Comparison of ENCODE assay signal across 20 mouse cellular contexts in genomic region chrX:50874246-50875002, GRCm38 (mm10). TPM values are rescaled to one million over a fixed set of nuclear protein-coding genes. Genes with fewer than 3 reads are reported as not detected.
A peak's percentile ranks its signal among the peaks of the same experiment; 100 is the strongest.
DNase-seq lines count a peak whose midpoint lies in the region; ATAC-seq and TF ChIP-seq lines count a peak whose summit lies in the region.
"Had no signal": no experiment of that assay in that cellular context is flagged by ENCODE, and none has a peak within 500 bp of the region (broad histone marks: within the 10 kb centered on the region; RNA-seq: fewer than 3 reads in every experiment).

No protein-coding gene starts in this region.

- ATAC-seq in inflammation-experienced regulatory T-cells, adult 6 months, result peak; percentile 97
- peak; percentile 46; the same call in 1 of the 2 replicates for ATAC-seq in neutrophil, adult 5-6 weeks (ENCODE audit: extremely low read depth, insufficient number of reproducible peaks, low FRiP score, poor library complexity, severe bottlenecking)
- ATAC-seq in frontal cortex, adult (ENCODE audit: low TSS enrichment), result no peak
- ATAC-seq in forebrain, embryonic 15.5 days (replicated peaks), result no peak
- ATAC-seq: forebrain, postnatal 0 days; lung, postnatal 0 days; midbrain, embryonic 13.5 days had no signal

- 0 out of 2 replicates have a peak, but pooled peaks have one; percentile 17 for TF ChIP-seq EP300 in CH12.LX (IDR thresholded peaks at IDR 0.05; ENCODE audit: low read length)

- H3K4me2 ChIP-seq in CH12.LX (ENCODE audit: insufficient read depth, low read depth, poor library complexity, severe bottlenecking), result no peak overlapping the region
- no peak overlapping the region for H3K4me2 ChIP-seq in forebrain, embryonic 15.5 days (replicated peaks)
- H3K4me2 ChIP-seq: heart, embryonic 15.5 days; hindbrain, embryonic 13.5 days; midbrain, embryonic 13.5 days; neural tube, embryonic 13.5 days had no signal

- H3K79me2 ChIP-seq in CH12.LX (replicated peaks; ENCODE audit: control insufficient read depth, extremely low read depth, insufficient read depth, poor library complexity, severe bottlenecking), result no peaks in the 10 kb centered on the region

- H3K36me3 ChIP-seq in thymus, adult 2 months (ENCODE audit: control insufficient read depth, insufficient read depth, low read length), result no peaks in the 10 kb centered on the region
- no peaks in the 10 kb centered on the region for H3K36me3 ChIP-seq in CH12.LX (replicated peaks in 1 of 2; ENCODE audit: control insufficient read depth in 1 of 2, insufficient read depth in 1 of 2, low read length in 1 of 2)
- no peaks in the 10 kb centered on the region for H3K36me3 ChIP-seq in forebrain, embryonic 15.5 days
- H3K36me3 ChIP-seq: forebrain, embryonic 10.5 days; heart, embryonic 15.5 days; hindbrain, embryonic 13.5 days; midbrain, embryonic 13.5 days; neural tube, embryonic 13.5 days had no signal

- no peaks in the 10 kb centered on the region for H3K9me3 ChIP-seq in CH12.LX (replicated peaks; ENCODE audit: low read length)
- H3K9me3 ChIP-seq in forebrain, embryonic 15.5 days, result no peaks in the 10 kb centered on the region
- H3K9me3 ChIP-seq: forebrain, embryonic 10.5 days; heart, embryonic 15.5 days; hindbrain, embryonic 13.5 days; midbrain, embryonic 13.5 days; neural tube, embryonic 13.5 days had no signal

- H3K27me3 ChIP-seq in thymus, adult 2 months (ENCODE audit: control insufficient read depth, insufficient read depth, low read length), result no peaks in the 10 kb centered on the region
- H3K27me3 ChIP-seq in CH12.LX (replicated peaks), result no peaks in the 10 kb centered on the region
- no peaks in the 10 kb centered on the region for H3K27me3 ChIP-seq in forebrain, embryonic 15.5 days
- H3K27me3 ChIP-seq: heart, embryonic 15.5 days; hindbrain, embryonic 13.5 days; midbrain, embryonic 13.5 days; neural tube, embryonic 13.5 days had no signal

- H3K9ac ChIP-seq in CH12.LX (ENCODE audit: insufficient read depth, low read depth), result no peak overlapping the region
- no peak overlapping the region for H3K9ac ChIP-seq in forebrain, embryonic 15.5 days (replicated peaks)
- H3K9ac ChIP-seq: forebrain, postnatal 0 days; heart, embryonic 15.5 days; hindbrain, embryonic 13.5 days; midbrain, embryonic 13.5 days; neural tube, embryonic 13.5 days had no signal

- in situ Hi-C loops in CH12.LX (cut with MboI; ENCODE audit: low pct_ligation_motif_present, low pct_unique_long_range_greater_than_20kb, low sequenced_read_pairs), result loop anchor here (25.0 kb wide), 1 partner anchor 212 kb away; no protein-coding TSS in a partner anchor

- H3K4me1 ChIP-seq in thymus, adult 2 months (replicated peaks; ENCODE audit: control insufficient read depth, insufficient read depth, low read length), result no peaks in the 10 kb centered on the region
- no peaks in the 10 kb centered on the region for H3K4me1 ChIP-seq in CH12.LX (ENCODE audit: control insufficient read depth in 1 of 2, insufficient read depth in 2 of 2)
- no peaks in the 10 kb centered on the region for H3K4me1 ChIP-seq in forebrain, embryonic 15.5 days
- H3K4me1 ChIP-seq: forebrain, embryonic 10.5 days; heart, embryonic 15.5 days; hindbrain, embryonic 13.5 days; midbrain, embryonic 13.5 days; neural tube, embryonic 13.5 days had no signal

- no peak for TF ChIP-seq POLR2A in thymus, adult 2 months (IDR thresholded peaks at IDR 0.05; ENCODE audit: control insufficient read depth, extremely low read depth, insufficient read depth, low read length, poor library complexity)
- TF ChIP-seq POLR2A in CH12.LX (IDR thresholded peaks at IDR 0.05; ENCODE audit: low read depth, low read length), result no peak

- H3K27ac ChIP-seq in thymus, adult 2 months (ENCODE audit: control insufficient read depth, insufficient read depth, low read length), result no peak overlapping the region
- H3K27ac ChIP-seq in CH12.LX (ENCODE audit: insufficient read depth, low read depth), result no peak overlapping the region
- no peak overlapping the region for H3K27ac ChIP-seq in forebrain, embryonic 15.5 days (replicated peaks)
- H3K27ac ChIP-seq: forebrain, embryonic 10.5 days; heart, embryonic 15.5 days; hindbrain, embryonic 13.5 days; kidney, postnatal 0 days; midbrain, embryonic 13.5 days; neural tube, embryonic 13.5 days had no signal

- DNase-seq in thymus, adult 2 months, result peak; percentile 1
- DNase-seq in thymus, postnatal 4 days, result no peak
- DNase-seq in CH12.LX (ENCODE audit: extremely low read depth), result peak; percentile 10
- DNase-seq in embryo, embryonic 9.5 days (ENCODE audit: extremely low spot score), result no peak
- DNase-seq: adrenal gland, postnatal 36 days; cerebellum, adult 9-10 months; forebrain, postnatal 0 days; heart, postnatal 36 days; kidney, adult 2 months had no signal

- TF ChIP-seq RAD21 in CH12.LX (IDR thresholded peaks at IDR 0.05; ENCODE audit: low read depth, low read length), result no peak

- no peak for TF ChIP-seq CTCF in thymus, adult 2 months (IDR thresholded peaks at IDR 0.05; ENCODE audit: borderline replicate concordance, control insufficient read depth, extremely low read depth, insufficient read depth, low read length, poor library complexity)
- no peak for TF ChIP-seq CTCF in CH12.LX (conservative IDR thresholded peaks at IDR 0.05 in 1 of 2, IDR thresholded peaks at IDR 0.05 in 1 of 2; ENCODE audit: low read depth in 2 of 2, low read length in 2 of 2)

- dilution Hi-C loops in CH12.LX (cut with MboI; ENCODE audit: extremely low pct_ligation_motif_present, extremely low pct_unique_long_range_greater_than_20kb, low sequenced_read_pairs), result no loop called here

- H3K4me3 ChIP-seq in thymus, adult 2 months (ENCODE audit: control insufficient read depth, insufficient read depth, low read length), result no peak overlapping the region
- no peak overlapping the region for H3K4me3 ChIP-seq in CH12.LX (replicated peaks in 1 of 3; ENCODE audit: low read depth in 2 of 3, low read length in 2 of 3, poor library complexity in 1 of 3)
- no peak overlapping the region for H3K4me3 ChIP-seq in forebrain, embryonic 15.5 days
- H3K4me3 ChIP-seq: forebrain, embryonic 10.5 days; heart, embryonic 15.5 days; hindbrain, embryonic 13.5 days; midbrain, embryonic 13.5 days; neural tube, embryonic 13.5 days had no signal

- 5% methylated on average over 6 of the region's 6 CpGs for WGBS in thymus, adult 2 months
- WGBS in forebrain, embryonic 15.5 days, result 88% methylated on average over 6 of the region's 6 CpGs

TF ChIP-seq in CH12.LX, 34 proteins besides CTCF, POLR2A, EP300 and RAD21:
- no peak for TF ChIP-seq ELF1 (IDR thresholded peaks at IDR 0.05; ENCODE audit: low read depth, low read length)
- no peak for TF ChIP-seq HCFC1 (IDR thresholded peaks at IDR 0.05; ENCODE audit: low read depth, low read length)
- no peak for TF ChIP-seq ETS1 (conservative IDR thresholded peaks at IDR 0.05; ENCODE audit: low read depth, low read length)
- TF ChIP-seq NRF1 (IDR thresholded peaks at IDR 0.05; ENCODE audit: low read depth, low read length), result no peak
- TF ChIP-seq ZNF384 (IDR thresholded peaks at IDR 0.05; ENCODE audit: low read depth, low read length), result no peak
- TF ChIP-seq MYC (IDR thresholded peaks at IDR 0.05; ENCODE audit: low read depth, low read length), result no peak
- TF ChIP-seq ZC3H11A (IDR thresholded peaks at IDR 0.05; ENCODE audit: low read depth, low read length), result no peak
- no peak for TF ChIP-seq E2F4 (IDR thresholded peaks at IDR 0.05; ENCODE audit: insufficient replicate concordance, low read depth, low read length)
- no peak for TF ChIP-seq BHLHE40 (IDR thresholded peaks at IDR 0.05; ENCODE audit: low read depth, low read length)
- no peak for TF ChIP-seq MAX (IDR thresholded peaks at IDR 0.05; ENCODE audit: low read length)
- TF ChIP-seq RCOR1 (conservative IDR thresholded peaks at IDR 0.05; ENCODE audit: low read depth, low read length), result no peak
- no peak for TF ChIP-seq MAZ (IDR thresholded peaks at IDR 0.05; ENCODE audit: low read depth, low read length)
- TF ChIP-seq ZMIZ1 (IDR thresholded peaks at IDR 0.05; ENCODE audit: low read depth, low read length), result no peak
- TF ChIP-seq ZKSCAN1 (IDR thresholded peaks at IDR 0.05; ENCODE audit: borderline replicate concordance, low read depth, low read length), result no peak
- TF ChIP-seq USF2 (conservative IDR thresholded peaks at IDR 0.05; ENCODE audit: low read depth, low read length), result no peak
- TF ChIP-seq SIN3A (IDR thresholded peaks at IDR 0.05; ENCODE audit: low read length), result no peak
- TF ChIP-seq JUN (IDR thresholded peaks at IDR 0.05; ENCODE audit: insufficient read depth, low read depth, low read length), result no peak
- TF ChIP-seq UBTF (IDR thresholded peaks at IDR 0.05; ENCODE audit: low read depth, low read length), result no peak
- no peak for TF ChIP-seq MEF2A (IDR thresholded peaks at IDR 0.05; ENCODE audit: borderline replicate concordance, low read depth, low read length)
- no peak for TF ChIP-seq MAFK (IDR thresholded peaks at IDR 0.05; ENCODE audit: insufficient replicate concordance, low read length)

RNA-seq across cellular contexts. Expression of gene Stk26, which starts 33.6 kb away (rescaled TPM):
- 34.9 and 37.8 TPM in 2 replicates for polyA plus RNA-seq in thymus, adult 2 months (2012; rRNA removed)
- total RNA-seq in CH12.LX (2012; rRNA removed) (0.04 and 0.21 TPM in 2 replicates), CH12.LX (2014; rRNA removed) (0.72 and 0.92 TPM in 2 replicates)
- 0.35 and 0.57 TPM in 2 replicates for polyA plus RNA-seq in CH12.LX (2012; ENCODE audit: insufficient read length, low read depth)
- polyA plus RNA-seq in inflammation-experienced regulatory T-cells, adult 6 months (2017; shearing (Covaris generic)), result 10 to 100 TPM in 1 of 3 experiments, 1 to 10 TPM in 2; 9.3 to 16.3 (median 9.5) TPM
- total RNA-seq in neutrophil, adult 5-6 weeks (2017), result 65.3 and 68.6 TPM in 2 replicates
- polyA plus RNA-seq in forebrain, embryonic 15.5 days (2015; fragmentation: Nextera tagmentation; extraction: Ambion mirVana), result 0.84 and 1.6 TPM in 2 replicates

Comparison
In these comparisons a context has a peak if more than half of its experiments do, and no peak if none do; other contexts are left out.
1. DNase-seq: peak in thymus, adult 2 months (single experiment) and CH12.LX (single experiment); none in thymus, postnatal 4 days (single experiment) and embryo, embryonic 9.5 days (single experiment).
2. ATAC-seq: peak in inflammation-experienced regulatory T-cells, adult 6 months (single experiment) and neutrophil, adult 5-6 weeks (single experiment); none in frontal cortex, adult (single experiment) and forebrain, embryonic 15.5 days (single experiment).